Mouse (Mus musculus): ENCODE measurements at regions not wholly inside any gene's neighbourhood (a gene's known extent, or its start where the extent isn't known, plus 50 kb on each side); places are given as distances from the start of the nearest gene placed in this dataset.

GRCm38 (mm10) chr5:35449556-35449955 is 60.6 kb downstream of the Hmx1 start:
- peak; percentile 35 for DNase-seq (ENCODE audit: low read depth, low spot score)

All from brain, adult 2 months (tissue).